Mouse (Mus musculus): ENCODE measurements around the gene Klhl35. TPM values are rescaled to one million over a fixed set of nuclear protein-coding genes. Genes with fewer than 3 reads are reported as not detected.
"Not testable (repeated sequence)": the region's sequence is repeated elsewhere in the genome, so short reads cannot be mapped to it uniquely, and the experiment has no call there.

Klhl35 gene
- polyA plus RNA-seq, 1 experiment, result 2.4 TPM

DNA sequence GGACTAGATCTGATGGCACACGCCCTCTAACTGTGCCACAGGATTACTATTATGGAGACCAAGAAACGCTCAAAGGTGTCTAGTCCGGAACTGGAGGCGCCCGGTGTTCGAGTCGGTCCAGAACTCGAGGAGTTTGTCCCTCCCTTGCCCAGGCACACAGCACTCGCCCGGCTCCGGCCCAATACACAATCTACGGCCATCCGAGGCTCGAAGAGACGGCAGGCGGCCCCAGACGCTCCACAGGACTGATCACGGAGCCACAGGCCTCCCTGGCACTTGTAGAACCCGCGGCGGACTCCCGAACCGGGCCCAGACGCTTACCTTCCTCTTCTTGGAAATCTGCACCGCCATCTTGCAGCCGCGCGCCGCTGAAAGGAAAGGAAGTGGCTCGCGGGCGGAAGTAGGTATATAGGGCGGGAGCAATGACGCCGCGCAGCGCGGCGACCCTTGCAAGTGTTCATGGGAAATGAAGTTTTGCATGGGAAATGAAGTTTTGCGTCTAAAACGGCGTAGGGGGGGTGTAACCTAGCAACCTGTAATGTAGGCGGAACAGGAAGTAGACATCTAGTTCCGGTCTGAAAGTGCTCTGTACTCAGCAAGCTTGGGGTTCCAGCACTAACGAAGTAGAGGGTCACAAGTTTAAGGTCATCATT, 17.6 kb downstream of the Klhl35 start, which contains the start of gene Rps3:
Gene Rps3, minus strand, starts transcription at position 468 of the 653 bp plus-strand sequence.
- no peak for TF ChIP-seq GATA1 (IDR thresholded peaks at IDR 0.05; ENCODE audit: borderline replicate concordance, low read length)
- peak; percentile 84 for TF ChIP-seq FLI1 (IDR thresholded peaks at IDR 0.05; ENCODE audit: low read length)
- Histone ChIP-seq H3K27me3 (replicated peaks) (peaks cover 6% of the 10 kb centered on the region), H3K4me1 (peaks cover 51% of the 10 kb centered on the region)

DNA sequence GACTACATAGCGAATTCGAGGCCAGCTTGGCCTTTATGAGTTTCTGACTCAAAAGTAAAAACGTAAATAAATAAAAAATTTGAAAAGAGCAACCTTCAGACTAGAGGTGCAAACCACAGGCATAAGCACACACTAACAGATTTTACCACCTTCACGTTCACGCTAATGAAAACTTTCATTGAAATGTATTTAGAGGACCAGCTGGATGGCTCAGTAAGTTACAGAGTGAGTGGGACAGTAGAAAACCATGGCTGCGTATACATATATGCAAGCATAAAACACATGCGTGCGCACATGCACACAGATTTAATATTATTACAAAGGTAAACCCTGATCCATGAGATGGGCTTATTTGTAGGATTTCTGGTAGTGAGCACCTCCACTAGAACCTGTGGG, 18.1 kb downstream of the Klhl35 start:
- H3K9me3 ChIP-seq, result no peaks in the 10 kb centered on the region
- H3K4me3 ChIP-seq (replicated peaks), result peak overlapping the region; percentile 96
- TF ChIP-seq FLI1 (IDR thresholded peaks at IDR 0.05; ENCODE audit: low read length), result no peak
- TF ChIP-seq GATA1 (IDR thresholded peaks at IDR 0.05; ENCODE audit: borderline replicate concordance, low read length), result no peak
- peaks cover 35% of the 10 kb centered on the region for H3K36me3 ChIP-seq (replicated peaks; ENCODE audit: low read length)
- H3K27me3 ChIP-seq (replicated peaks), result peaks cover 6% of the 10 kb centered on the region
- peaks cover 45% of the 10 kb centered on the region for H3K4me1 ChIP-seq

More for the DNA sequence above, 17.6 kb downstream of the Klhl35 start, which contains the start of gene Rps3:
- Histone ChIP-seq H3K9me3 (no peaks in the 10 kb centered on the region), H3K4me3 (replicated peaks) (peak within 1 kb of the TSS; percentile 96), H3K36me3 (replicated peaks; ENCODE audit: low read length) (peaks cover 40% of the 10 kb centered on the region)

DNA sequence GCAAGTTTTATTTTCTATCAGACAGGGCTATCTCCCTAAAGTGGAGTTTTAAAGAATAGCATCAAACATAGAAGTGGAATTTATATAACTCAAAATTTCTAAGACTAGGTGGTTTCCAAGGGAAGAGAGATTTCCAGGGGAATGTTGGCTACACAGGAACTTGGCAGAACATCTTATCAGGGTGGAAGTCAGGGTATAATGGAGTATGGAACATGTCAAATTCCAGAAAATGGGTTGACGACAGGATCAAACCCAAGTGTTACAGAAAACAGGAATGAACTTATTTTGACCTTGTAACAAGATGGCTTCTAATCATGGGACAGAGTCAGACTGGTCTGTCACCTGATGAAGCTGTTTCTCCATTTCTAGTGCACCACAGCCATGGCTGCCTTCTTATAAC, 18.9 kb downstream of the Klhl35 start:
- TF ChIP-seq GATA1 (IDR thresholded peaks at IDR 0.05; ENCODE audit: borderline replicate concordance, low read length) (no peak), FLI1 (IDR thresholded peaks at IDR 0.05; ENCODE audit: low read length) (no peak)

DNA sequence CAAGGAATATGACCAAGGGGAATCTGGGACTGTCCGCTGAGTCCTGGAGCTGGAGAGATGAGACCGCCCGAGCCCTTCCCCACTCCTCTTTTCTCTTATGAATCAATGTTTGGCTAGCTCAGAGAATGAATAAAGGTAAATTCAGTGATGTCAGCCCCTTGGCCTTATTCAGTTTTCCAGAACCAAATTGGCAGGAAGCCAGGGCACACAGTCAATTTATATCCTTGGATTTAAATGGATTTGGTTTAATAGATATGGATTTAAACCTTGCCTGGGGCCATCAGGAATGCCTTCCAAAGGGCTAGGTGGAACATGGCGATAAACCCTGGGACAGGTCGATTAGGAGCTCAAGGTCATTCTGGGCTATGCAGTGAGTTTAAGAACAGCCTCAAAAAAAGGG, 23.9 kb downstream of the Klhl35 start:
- peaks cover 9% of the 10 kb centered on the region for H3K27me3 ChIP-seq (replicated peaks)
- no peak for TF ChIP-seq GATA1 (IDR thresholded peaks at IDR 0.05; ENCODE audit: borderline replicate concordance, low read length)
- TF ChIP-seq FLI1 (IDR thresholded peaks at IDR 0.05; ENCODE audit: low read length), result no peak
- H3K9me3 ChIP-seq, result no peaks in the 10 kb centered on the region
- H3K36me3 ChIP-seq (replicated peaks; ENCODE audit: low read length), result no peaks in the 10 kb centered on the region
- no peak overlapping the region for H3K4me3 ChIP-seq (replicated peaks)
- H3K4me1 ChIP-seq, result no peaks in the 10 kb centered on the region; the same call in 1 of the 2 replicates

More for the DNA sequence above, 18.9 kb downstream of the Klhl35 start:
- peaks cover 38% of the 10 kb centered on the region for H3K4me1 ChIP-seq
- H3K27me3 ChIP-seq (replicated peaks), result peaks cover 6% of the 10 kb centered on the region
- no peak overlapping the region for H3K4me3 ChIP-seq (replicated peaks)
- no peaks in the 10 kb centered on the region for H3K9me3 ChIP-seq
- peaks cover 27% of the 10 kb centered on the region for H3K36me3 ChIP-seq (replicated peaks; ENCODE audit: low read length)

DNA sequence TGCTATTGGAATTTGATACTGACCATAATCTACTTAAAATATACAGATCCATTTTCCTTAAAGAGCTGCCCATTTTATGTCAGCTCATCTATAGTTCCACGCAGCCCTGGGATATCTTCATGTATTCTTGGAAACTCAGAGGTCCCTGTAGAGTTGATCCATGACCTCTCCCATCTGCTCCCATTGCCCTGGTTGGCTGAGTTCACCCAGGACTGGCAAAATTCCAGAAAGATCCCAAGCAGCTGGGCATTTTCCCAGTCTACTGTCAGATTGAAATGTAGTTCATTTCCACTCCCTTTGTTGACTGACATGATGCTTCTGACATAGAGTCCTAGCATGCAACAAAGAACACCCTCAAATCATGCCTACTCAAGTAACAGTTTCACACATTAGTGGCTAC, 33.3 kb downstream of the Klhl35 start:
- TF ChIP-seq FLI1 (IDR thresholded peaks at IDR 0.05; ENCODE audit: low read length) (no peak), GATA1 (IDR thresholded peaks at IDR 0.05; ENCODE audit: borderline replicate concordance, low read length) (no peak)
- Histone ChIP-seq H3K9me3 (no peaks in the 10 kb centered on the region), H3K4me3 (replicated peaks) (no peak overlapping the region), H3K27me3 (replicated peaks) (peaks cover 30% of the 10 kb centered on the region), H3K36me3 (replicated peaks; ENCODE audit: low read length) (no peaks in the 10 kb centered on the region), H3K4me1 (peaks cover 13% of the 10 kb centered on the region)

DNA sequence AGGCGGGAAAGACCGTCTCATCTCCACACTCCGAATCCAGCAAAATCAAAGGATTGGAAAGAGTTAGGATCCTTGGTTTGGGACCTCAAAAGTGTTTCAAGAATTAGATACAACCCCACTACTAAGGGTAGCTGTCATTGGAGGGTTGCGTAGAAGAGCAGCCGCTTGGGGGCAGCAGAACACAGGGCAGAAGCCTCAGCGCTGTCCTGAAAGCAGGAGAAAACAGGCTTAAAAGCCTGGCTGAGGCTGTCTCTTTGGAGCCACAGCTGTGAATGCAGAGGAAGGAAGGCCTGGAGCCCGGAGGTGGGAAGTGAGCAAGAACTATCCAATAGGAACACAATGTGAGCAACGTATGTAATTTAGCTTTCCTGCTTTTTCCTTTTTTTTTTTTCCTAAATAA, 34.4 kb downstream of the Klhl35 start:
- H3K27me3 ChIP-seq (replicated peaks), result peaks cover 27% of the 10 kb centered on the region
- H3K4me3 ChIP-seq (replicated peaks), result no peak overlapping the region
- no peaks in the 10 kb centered on the region for H3K36me3 ChIP-seq (replicated peaks; ENCODE audit: low read length)
- H3K9me3 ChIP-seq, result no peaks in the 10 kb centered on the region
- peaks cover 13% of the 10 kb centered on the region for H3K4me1 ChIP-seq
- TF ChIP-seq FLI1 (IDR thresholded peaks at IDR 0.05; ENCODE audit: low read length), result no peak
- no peak for TF ChIP-seq GATA1 (IDR thresholded peaks at IDR 0.05; ENCODE audit: borderline replicate concordance, low read length)

DNA sequence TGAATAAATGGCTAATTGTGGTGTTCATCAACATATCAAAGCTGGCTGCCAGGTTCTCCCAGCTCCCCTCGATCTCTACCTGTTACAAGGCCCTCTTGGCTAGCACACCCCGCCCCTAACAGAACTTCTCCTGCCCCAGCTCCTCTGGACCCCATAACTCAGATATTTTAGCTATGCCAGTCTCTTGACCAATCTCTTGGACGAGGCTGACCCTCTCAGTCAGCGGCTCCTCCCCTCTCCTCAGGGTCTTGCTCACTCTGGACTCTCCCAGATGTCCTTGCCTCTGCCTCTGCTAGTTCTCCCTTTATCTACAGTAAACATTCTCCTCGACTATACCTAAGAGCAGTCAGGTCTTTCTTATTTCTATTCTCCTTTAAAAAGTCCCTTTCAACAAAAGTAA, 34.9 kb downstream of the Klhl35 start:
- Histone ChIP-seq H3K4me3 (replicated peaks) (no peak overlapping the region), H3K4me1 (peaks cover 17% of the 10 kb centered on the region), H3K9me3 (no peaks in the 10 kb centered on the region), H3K27me3 (replicated peaks) (peaks cover 26% of the 10 kb centered on the region), H3K36me3 (replicated peaks; ENCODE audit: low read length) (no peaks in the 10 kb centered on the region)
- TF ChIP-seq FLI1 (IDR thresholded peaks at IDR 0.05; ENCODE audit: low read length) (no peak), GATA1 (IDR thresholded peaks at IDR 0.05; ENCODE audit: borderline replicate concordance, low read length) (no peak)

DNA sequence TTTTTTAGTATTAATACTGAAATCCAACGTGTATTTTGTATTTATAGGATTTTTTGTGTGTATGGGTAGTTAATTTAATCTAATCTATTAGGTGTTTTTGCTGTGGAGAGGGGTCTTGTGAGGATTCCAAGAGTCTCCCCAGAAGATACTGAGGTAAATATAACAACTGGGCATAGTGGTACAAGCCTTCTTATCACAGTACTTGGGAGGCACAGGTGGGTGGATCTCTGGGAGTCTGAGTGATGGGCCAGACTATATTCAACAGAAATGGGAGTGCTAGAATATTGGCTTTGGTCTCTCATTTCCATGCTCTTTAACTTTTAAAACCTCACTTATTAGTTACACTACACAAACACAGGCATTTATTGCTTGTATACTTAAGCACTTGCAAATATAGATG, 35.3 kb downstream of the Klhl35 start:
- no peak overlapping the region for H3K4me3 ChIP-seq (replicated peaks)
- no peaks in the 10 kb centered on the region for H3K9me3 ChIP-seq
- TF ChIP-seq GATA1 (IDR thresholded peaks at IDR 0.05; ENCODE audit: borderline replicate concordance, low read length) (no peak), FLI1 (IDR thresholded peaks at IDR 0.05; ENCODE audit: low read length) (no peak)
- peaks cover 17% of the 10 kb centered on the region for H3K4me1 ChIP-seq
- peaks cover 22% of the 10 kb centered on the region for H3K27me3 ChIP-seq (replicated peaks)
- H3K36me3 ChIP-seq (replicated peaks; ENCODE audit: low read length), result no peaks in the 10 kb centered on the region

DNA sequence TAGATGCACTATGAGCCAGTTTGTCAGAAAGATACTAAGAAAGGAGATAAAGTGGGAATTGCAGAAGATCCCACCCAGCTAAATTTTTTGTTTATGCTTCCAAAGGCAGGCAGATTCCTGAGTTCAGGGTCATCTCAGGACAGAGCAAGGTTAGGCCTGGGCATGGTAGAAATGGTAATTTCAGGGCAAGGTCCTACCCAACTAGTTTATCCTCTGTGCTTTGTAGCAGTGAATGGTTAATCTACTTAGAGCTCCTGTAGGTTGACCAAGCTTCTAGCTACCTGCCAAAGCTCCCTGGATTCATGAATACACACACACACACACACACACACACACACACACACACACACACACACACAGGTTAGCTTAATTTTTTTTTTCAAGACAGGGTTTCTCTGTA, 38.8 kb downstream of the Klhl35 start:
- Histone ChIP-seq H3K36me3 (replicated peaks; ENCODE audit: low read length) (no peaks in the 10 kb centered on the region), H3K4me1 (peaks cover 39% of the 10 kb centered on the region), H3K4me3 (replicated peaks) (no peak overlapping the region), H3K9me3 (peaks cover 8% of the 10 kb centered on the region; the same call in 1 of the 2 replicates), H3K27me3 (replicated peaks) (peaks cover under 1% of the 10 kb centered on the region)
- no peak for TF ChIP-seq GATA1 (IDR thresholded peaks at IDR 0.05; ENCODE audit: borderline replicate concordance, low read length)
- TF ChIP-seq FLI1 (IDR thresholded peaks at IDR 0.05; ENCODE audit: low read length), result no peak

DNA sequence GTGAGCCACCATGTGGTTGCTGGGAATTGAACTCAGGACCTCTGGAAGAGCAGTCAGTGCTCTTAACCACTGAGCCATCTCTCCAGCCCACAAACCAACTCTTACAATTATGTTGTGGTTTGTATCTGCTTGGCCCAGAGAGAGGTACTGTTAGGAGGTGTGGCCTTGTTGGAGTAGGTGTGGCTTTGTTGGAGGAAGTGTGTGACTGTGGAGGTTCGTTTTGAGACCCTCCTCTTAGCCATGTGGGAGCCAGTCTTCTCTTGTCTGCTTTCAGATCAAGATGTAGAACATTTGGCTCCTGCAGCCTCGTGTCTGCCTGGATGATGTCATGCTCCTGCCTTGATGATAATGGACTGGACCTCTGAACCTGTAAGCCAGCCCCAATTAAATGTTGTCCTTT, 42.4 kb downstream of the Klhl35 start:
- H3K4me3 ChIP-seq (replicated peaks), result not testable (repeated sequence)

More for the DNA sequence above, 42.4 kb downstream of the Klhl35 start:
- H3K9me3 ChIP-seq; H3K27me3 ChIP-seq (replicated peaks); H3K36me3 ChIP-seq (replicated peaks; ENCODE audit: low read length): not testable (repeated sequence)
- peaks cover 45% of the 10 kb centered on the region for H3K4me1 ChIP-seq

Data from megakaryocyte, embryonic 14.5 days (primary cell).